Mouse (Mus musculus): ENCODE results near the gene Cyb5r3.

Gene Cyb5r3

GRCm38 (mm10) chr15:83172492-83173429 lies at the start of gene Cyb5r3:
Gene Cyb5r3 (minus strand): TSS chr15:83172592.
- DNase-seq: no peak

DNA sequence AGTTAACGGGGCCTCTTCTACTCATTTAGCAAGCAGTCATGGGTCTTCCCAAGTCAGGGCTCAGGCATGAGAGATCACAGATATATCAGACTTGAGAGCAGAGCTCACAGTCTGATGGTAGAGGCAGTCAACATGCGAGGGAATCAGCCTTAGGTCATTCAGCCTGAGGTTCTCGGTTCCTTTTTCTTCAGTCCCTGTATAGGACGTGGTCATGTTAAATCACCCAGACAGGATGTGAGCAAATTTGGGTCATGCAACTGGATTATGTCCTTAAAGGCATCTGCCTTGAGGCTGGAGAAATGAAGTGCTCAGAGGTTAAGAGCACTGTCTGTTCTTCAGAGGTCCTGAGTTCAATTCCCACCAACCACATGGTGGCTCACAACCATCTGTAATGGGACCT lies 49.3 kb upstream of the Cyb5r3 start:
- no peak for DNase-seq

DNA sequence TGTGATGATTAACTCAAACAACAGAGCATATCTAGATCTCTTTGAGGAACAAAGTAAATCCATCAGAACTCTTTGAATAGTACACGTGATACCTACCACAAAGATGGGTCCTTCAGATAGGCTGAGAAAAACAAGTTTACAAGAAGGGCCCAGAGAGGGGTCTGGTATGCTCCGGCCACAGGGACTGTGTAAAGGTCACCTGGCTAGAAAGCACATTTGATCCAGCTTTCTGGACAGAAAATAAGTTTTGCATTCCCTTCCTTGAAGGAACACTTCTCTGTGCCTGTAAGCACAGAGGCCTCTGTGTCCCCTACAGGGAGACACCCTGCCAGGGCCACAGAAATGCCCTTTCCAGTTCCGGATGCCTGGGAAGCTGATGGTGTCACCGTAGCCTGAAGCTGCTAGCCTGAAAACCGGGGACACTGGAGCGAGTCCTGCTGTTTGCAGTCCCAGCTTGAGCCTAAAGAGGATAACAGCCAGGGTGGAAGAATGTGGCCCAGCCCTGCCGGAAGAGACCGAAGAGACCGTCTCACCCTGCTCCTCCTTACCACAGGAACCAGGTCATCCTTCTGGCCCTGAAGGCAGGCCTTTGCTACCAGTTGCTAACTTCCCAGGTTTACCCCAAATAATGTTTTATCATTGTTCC lies 48.1 kb upstream of the Cyb5r3 start:
- no peak for DNase-seq

GRCm38 (mm10) chr15:83215322-83216216 lies 43.2 kb upstream of the Cyb5r3 start:
- DNase-seq: no peak

GRCm38 (mm10) chr15:83210229-83210628 lies 37.8 kb upstream of the Cyb5r3 start:
- peak; percentile 52 to 61 for DNase-seq

GRCm38 (mm10) chr15:83209719-83210118 lies 37.3 kb upstream of the Cyb5r3 start:
- no peak for DNase-seq

DNA sequence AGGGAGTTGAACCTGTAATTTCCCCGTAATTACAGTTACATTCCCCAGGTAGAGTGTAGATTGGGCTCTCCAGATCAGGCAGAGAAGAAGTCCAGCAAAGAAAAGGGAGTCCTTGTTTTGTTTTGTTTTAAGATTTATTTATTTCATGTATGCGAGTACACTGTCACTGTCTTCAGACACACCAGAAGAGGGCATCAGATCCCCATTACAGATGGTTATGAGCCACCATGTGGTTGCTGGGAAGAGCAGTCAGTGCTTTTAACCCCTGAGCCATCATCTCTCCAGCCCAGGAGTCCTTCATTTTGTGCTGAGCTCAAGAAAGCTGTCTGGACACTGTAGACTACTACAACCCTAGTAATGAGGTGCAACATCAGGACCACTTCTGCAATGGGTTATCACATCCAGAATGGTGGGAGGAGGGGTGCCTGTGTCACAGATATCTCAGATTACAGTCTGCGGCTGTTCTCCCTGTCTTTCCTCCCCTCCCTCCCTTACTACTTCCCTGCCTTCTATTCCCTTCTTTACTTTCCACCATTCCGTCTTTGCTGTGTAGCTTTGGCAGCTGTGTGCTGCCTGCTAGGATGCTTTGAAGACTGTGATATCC lies 36.8 kb upstream of the Cyb5r3 start:
- DNase-seq: no peak

- DNase-seq: peak; percentile 39 to 69
Observed at GRCm38 (mm10) chr15:83204731-83205451, 32.5 kb upstream of the Cyb5r3 start.

- DNase-seq: no peak
Observed at GRCm38 (mm10) chr15:83202412-83202811, 30.0 kb upstream of the Cyb5r3 start.

- DNase-seq: no peak
Observed at GRCm38 (mm10) chr15:83193413-83193812, 21.0 kb upstream of the Cyb5r3 start.

GRCm38 (mm10) chr15:83182351-83182750 lies 10.0 kb upstream of the Cyb5r3 start:
- DNase-seq: no peak

GRCm38 (mm10) chr15:83181800-83182330 lies 9.5 kb upstream of the Cyb5r3 start:
- DNase-seq: no peak

- no peak for DNase-seq
Observed at GRCm38 (mm10) chr15:83180004-83180403, 7.6 kb upstream of the Cyb5r3 start.

- DNase-seq: no peak
Observed at GRCm38 (mm10) chr15:83176653-83177052, 4.3 kb upstream of the Cyb5r3 start.

DNA sequence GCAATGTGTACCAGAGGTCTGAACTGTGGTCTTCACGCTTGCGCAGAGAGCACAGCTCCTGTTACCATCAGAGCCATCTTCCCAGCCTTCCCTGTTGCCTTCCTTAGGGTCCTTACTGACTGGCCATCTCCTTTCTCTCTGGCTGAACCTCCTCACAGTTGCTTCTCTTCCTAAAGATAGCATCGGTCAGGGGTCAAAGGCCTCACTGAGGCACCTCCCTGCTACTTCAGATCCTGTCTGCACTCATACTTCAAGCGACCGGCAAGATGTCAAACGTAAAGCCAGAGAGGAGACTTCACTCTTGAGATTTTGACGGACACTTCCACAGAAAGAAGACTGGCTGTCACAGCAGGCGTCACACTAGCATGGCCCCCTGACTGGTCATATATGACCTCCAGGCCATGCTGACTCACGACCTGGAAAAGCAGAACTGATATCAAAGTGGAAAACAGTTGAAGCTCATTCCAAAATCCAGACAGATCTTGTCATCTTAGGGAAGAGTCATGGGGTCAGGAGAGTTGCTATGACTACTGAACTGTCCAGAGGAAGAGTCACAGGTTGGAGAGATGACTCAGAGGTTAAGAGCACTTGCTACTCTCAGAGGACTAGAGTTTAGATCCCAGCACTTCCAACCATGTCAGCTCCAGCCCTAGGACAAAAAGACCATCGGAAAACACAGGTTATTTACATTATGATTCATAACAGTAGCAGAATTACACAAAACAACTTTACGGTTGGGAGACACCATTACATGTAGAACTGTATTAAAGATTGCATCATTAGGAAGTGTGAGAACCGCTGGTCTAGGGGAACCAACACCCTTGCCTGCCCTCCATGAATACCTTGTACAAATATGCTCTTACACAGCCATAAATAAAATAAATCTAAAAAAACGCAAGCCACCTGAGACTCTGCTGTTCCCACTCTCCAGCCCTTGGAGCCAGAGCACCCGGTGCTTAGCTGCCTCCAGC lies 1.8 kb upstream of the Cyb5r3 start:
- DNase-seq: no peak

- DNase-seq: peak; percentile 93 to 96
Observed at GRCm38 (mm10) chr15:83171712-83172481, 495 bp downstream of the Cyb5r3 start.

DNA sequence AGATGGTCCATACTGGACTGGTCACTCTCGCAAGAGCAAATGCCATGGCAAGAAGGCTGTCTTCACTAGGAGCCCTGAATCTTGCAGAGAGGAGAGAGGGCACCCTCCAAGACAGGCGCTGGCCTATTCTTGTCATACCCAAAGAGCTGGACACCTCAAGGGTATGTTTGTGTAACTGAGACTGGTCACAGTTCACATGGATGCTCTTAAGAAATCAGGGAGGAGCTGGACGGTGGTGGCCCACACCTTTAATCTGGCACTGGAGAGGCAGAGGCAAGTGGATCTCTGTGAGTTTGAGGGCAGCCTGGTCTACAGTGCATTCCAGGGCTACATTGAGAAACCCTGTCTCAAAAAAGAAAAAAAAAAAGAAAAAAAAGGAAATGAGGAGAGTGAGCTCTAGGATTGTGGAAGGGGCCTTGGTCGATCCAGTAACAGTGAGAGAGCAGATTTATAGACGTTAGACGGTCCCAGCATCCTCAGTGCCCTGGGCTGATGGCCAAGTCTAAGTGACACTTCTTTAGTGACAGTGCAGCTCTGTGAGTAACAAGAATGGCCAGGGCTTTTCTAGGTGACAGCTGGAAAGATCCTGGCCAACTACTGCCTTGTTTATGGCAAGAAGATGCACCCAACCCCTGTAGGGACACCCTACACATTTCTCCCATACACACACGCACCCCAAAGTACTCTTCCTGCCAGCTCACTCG lies 1.3 kb downstream of the Cyb5r3 start:
- no peak for DNase-seq

GRCm38 (mm10) chr15:83169772-83170722 lies 2.3 kb downstream of the Cyb5r3 start:
- DNase-seq: peak in 1 of 2 experiments; percentile 29

All from cerebellum, postnatal 36 days (tissue).